Mouse (Mus musculus) megakaryocyte-erythroid progenitor cell, adult 5-6 weeks (primary cell): ENCODE data around the gene Sec23ip. TPM values are rescaled to one million over a fixed set of nuclear protein-coding genes. Genes with fewer than 3 reads are reported as not detected.

Experiments used
- ATAC-seq: replicated peaks from 2 replicates; pipeline ENCODE4 v1.8.0; 2016; ENCODE audit warnings: mild to moderate bottlenecking, inconsistent platforms; ENCODE audit not compliant: severe bottlenecking, poor library complexity, low FRiP score, low TSS enrichment
- total RNA-seq, 2 experiments: library from RNA; stranded (forward) in 1 of 2; stranded (reverse) in 1 of 2; fragments of 200-1000, 215-1000 nt in 1 of 2; fragments of >200 nt in 1 of 2; fragmentation: Nextera tagmentation in 1 of 2; gene quantifications; 2 replicates each; pipeline ENCODE4 v1.2.3; 2014 to 2017

Sec23ip gene
- total RNA-seq, 2 experiments from 2014 or later, result 42.1 to 66.1 TPM

- no peak for ATAC-seq
Measured at GRCm38 (mm10) chr7:128758948-128759347, 14.2 kb downstream of the Sec23ip start.

GRCm38 (mm10) chr7:128766696-128767095 is 22.0 kb downstream of the Sec23ip start:
- ATAC-seq, result no peak

GRCm38 (mm10) chr7:128777201-128777600 is 32.5 kb downstream of the Sec23ip start:
- no peak for ATAC-seq

- ATAC-seq, result peak; percentile 90
Measured at GRCm38 (mm10) chr7:128779305-128779704, 34.6 kb downstream of the Sec23ip start.

GRCm38 (mm10) chr7:128781846-128782245 is 37.1 kb downstream of the Sec23ip start:
- ATAC-seq, result no peak

GRCm38 (mm10) chr7:128790045-128790444 is 45.3 kb downstream of the Sec23ip start:
- no peak for ATAC-seq

- no peak for ATAC-seq
Measured at GRCm38 (mm10) chr7:128793464-128793863, 48.7 kb downstream of the Sec23ip start.

GRCm38 (mm10) chr7:128824986-128825563 is 80.3 kb downstream of the Sec23ip start:
- ATAC-seq, result no peak

- no peak for ATAC-seq
Measured at GRCm38 (mm10) chr7:128832455-128833081, 87.8 kb downstream of the Sec23ip start.

GRCm38 (mm10) chr7:128833196-128833595 is 88.5 kb downstream of the Sec23ip start:
- ATAC-seq, result no peak

Other genes with a start within 250 kb of the Sec23ip start
- 11.0 and 12.7 TPM in 2 replicates for gene Bag3, start 221.3 kb upstream of the Sec23ip start, total RNA-seq (2014; fragmentation: Nextera tagmentation)
- gene Bag3, start 221.3 kb upstream of the Sec23ip start, total RNA-seq (2017), result 6.5 and 14.2 TPM in 2 replicates
- 8.8 and 11.5 TPM in 2 replicates for gene Inpp5f, start 133.6 kb upstream of the Sec23ip start, total RNA-seq (2014; fragmentation: Nextera tagmentation)
- 4.6 and 9.4 TPM in 2 replicates for gene Inpp5f, start 133.6 kb upstream of the Sec23ip start, total RNA-seq (2017)
- 46.5 and 58.2 TPM in 2 replicates for gene Mcmbp, start 4.4 kb upstream of the Sec23ip start, total RNA-seq (2014; fragmentation: Nextera tagmentation)
- gene Mcmbp, start 4.4 kb upstream of the Sec23ip start, total RNA-seq (2017), result 38.7 and 52.8 TPM in 2 replicates